Mouse (Mus musculus) erythroblast, embryonic 14.5 days (primary cell): ENCODE measurements around the gene Lce1k.

ENCODE experiments used
- GATA1 ChIP-seq: IDR thresholded peaks from 2 replicates; pipeline ENCODE4 v1.6.1; 2012; ENCODE audit warnings: low read length, inconsistent platforms, mixed read lengths
- TAL1 ChIP-seq: IDR thresholded peaks from 3 replicates; pipeline ENCODE4 v1.6.1; 2012; ENCODE audit warnings: low read length, inconsistent platforms, mixed read lengths

DNA sequence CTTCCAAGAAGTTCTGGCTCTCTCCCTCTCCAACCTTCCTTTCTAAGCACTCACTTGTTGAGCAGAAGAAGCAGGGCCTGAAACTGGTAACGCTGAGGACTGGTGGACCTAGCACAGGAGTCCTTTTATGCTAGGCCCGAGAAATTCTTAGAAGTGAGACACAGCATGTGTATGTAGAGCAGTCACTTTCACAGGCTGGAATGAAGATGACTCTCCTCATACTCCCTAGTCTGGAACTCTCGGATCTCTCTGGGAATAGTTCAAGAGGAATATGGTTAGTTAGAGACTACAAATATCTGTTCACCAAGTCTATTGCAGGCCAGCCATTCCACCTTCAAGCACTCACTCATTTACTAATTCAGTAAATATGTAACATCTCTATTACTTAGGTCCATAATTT is 43.5 kb upstream of the Lce1k start, which contains the start of gene Lce1l:
- TF ChIP-seq TAL1 = no peak
- TF ChIP-seq GATA1 = no peak
